Mouse (Mus musculus): ENCODE data around the gene Fos. TPM values are rescaled to one million over a fixed set of nuclear protein-coding genes. Genes with fewer than 3 reads are reported as not detected.

The Fos gene
- polyA plus RNA-seq, 2 experiments = 0.61 to 0.79 TPM

DNA sequence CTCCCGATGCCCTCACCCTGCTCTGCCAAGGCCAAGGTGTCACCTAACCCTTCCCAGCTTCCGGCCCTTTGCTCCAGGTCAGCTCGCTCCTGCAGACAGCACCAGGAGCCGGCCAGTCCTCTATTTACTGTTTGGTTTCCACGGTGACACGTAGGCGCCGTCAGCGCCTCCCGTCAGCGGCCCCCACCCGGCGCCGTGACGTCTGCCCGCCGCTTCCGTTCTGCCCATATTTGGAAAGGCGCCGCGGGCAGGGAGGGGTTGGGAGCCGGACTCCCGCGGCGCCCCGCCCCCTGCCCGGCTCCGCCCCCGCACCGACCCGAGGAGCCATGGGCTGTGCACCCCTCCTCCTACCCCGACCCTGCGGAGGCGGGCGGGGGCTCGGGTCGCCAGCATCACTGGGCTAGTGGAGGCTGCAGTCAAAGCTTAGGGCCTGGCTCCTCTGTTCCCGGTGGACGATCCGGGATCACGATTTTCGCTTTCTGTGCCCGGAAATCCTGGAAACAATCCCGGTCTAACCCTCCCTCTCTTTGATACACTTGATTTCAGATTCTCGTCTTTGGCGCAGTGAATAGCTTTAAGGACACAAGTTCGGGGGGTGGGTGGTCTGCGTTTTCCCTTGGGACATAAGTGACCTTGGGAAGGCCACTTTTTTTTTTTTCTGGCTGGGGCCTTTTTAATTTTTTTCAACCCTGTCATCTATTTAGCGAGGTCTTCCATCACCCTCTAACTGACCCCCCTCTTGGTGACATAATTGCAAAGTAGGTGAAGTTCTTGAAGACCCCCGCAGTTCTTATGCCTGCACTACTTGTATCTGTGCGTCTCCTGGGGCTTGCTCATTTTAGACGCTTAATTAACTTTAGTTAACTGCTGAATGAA is 12.4 kb downstream of the Fos start:
- peak overlapping the region; percentile 56 for H3K9ac ChIP-seq (replicated peaks)
- ATAC-seq (ENCODE audit: insufficient read depth) (peak; percentile 98), DNase-seq (ENCODE audit: low read depth in 3 of 3, low spot score in 3 of 3) (peak; percentile 88 to 92 (median 90))
- no peaks in the 10 kb centered on the region for H3K9me3 ChIP-seq (ENCODE audit: control insufficient read depth, low read length)
- H3K36me3 ChIP-seq (replicated peaks; ENCODE audit: control insufficient read depth, insufficient read depth, low read depth) = no peaks in the 10 kb centered on the region
- peak overlapping the region; percentile 76 to 84 for H3K4me3 ChIP-seq (ENCODE audit: insufficient read depth in 1 of 2, low read depth in 2 of 2, low read length in 2 of 2)
- no peak for TF ChIP-seq EP300 (IDR thresholded peaks at IDR 0.05; ENCODE audit: low read depth)
- no peak for TF ChIP-seq CTCF (IDR thresholded peaks at IDR 0.05; ENCODE audit: low read depth)
- H3K27me3 ChIP-seq (ENCODE audit: control insufficient read depth, insufficient read depth, low read length) = peaks cover 14% of the 10 kb centered on the region
- peak overlapping the region; percentile 70 for H3K4me2 ChIP-seq (ENCODE audit: low read depth)
- no peak overlapping the region for H3K27ac ChIP-seq
- WGBS (ENCODE audit: insufficient replicate concordance) = under 1% methylated on average over 52 of the region's 52 CpGs
- H3K4me1 ChIP-seq (replicated peaks; ENCODE audit: control insufficient read depth in 2 of 2, insufficient read depth in 2 of 2, low read length in 1 of 2) = peaks cover 0 to 11% of the 10 kb centered on the region in 2 experiments; a peak in 2 of 4 replicates

DNA sequence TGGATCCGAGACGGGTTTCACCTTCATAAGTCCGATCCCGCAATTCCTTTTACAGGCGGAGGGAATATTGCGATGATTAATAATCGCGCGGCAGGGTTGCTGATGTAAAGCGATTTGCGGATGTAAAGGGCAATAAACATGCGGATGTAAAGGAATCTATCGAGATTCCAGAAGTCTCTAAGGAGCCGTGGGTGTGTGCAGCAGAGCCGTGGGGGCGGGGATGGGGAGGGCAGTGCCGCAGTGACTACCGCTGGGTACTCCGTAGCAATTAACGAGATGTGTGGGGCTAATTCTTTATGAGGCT is 13.0 kb downstream of the Fos start:
- DNase-seq (ENCODE audit: low read depth in 3 of 3, low spot score in 3 of 3) = no peak
- peak overlapping the region; percentile 70 for H3K4me2 ChIP-seq (ENCODE audit: low read depth)
- no peaks in the 10 kb centered on the region for H3K9me3 ChIP-seq (ENCODE audit: control insufficient read depth, low read length)
- TF ChIP-seq EP300 (IDR thresholded peaks at IDR 0.05; ENCODE audit: low read depth) = no peak
- no peak for TF ChIP-seq CTCF (IDR thresholded peaks at IDR 0.05; ENCODE audit: low read depth)
- no peak overlapping the region; the same call in none of the 2 replicates for H3K9ac ChIP-seq (replicated peaks)
- no peaks in the 10 kb centered on the region for H3K36me3 ChIP-seq (replicated peaks; ENCODE audit: control insufficient read depth, insufficient read depth, low read depth)
- ATAC-seq (ENCODE audit: insufficient read depth) = no peak
- H3K4me3 ChIP-seq (ENCODE audit: insufficient read depth in 1 of 2, low read depth in 2 of 2, low read length in 2 of 2) = peak overlapping the region; percentile 76 to 84
- 1% methylated on average over 20 of the region's 20 CpGs for WGBS (ENCODE audit: insufficient replicate concordance)
- H3K27me3 ChIP-seq (ENCODE audit: control insufficient read depth, insufficient read depth, low read length) = peaks cover 14% of the 10 kb centered on the region
- no peak overlapping the region for H3K27ac ChIP-seq
- peaks cover 0 to 11% of the 10 kb centered on the region in 2 experiments; a peak in 2 of 4 replicates for H3K4me1 ChIP-seq (replicated peaks; ENCODE audit: control insufficient read depth in 2 of 2, insufficient read depth in 2 of 2, low read length in 1 of 2)

- ATAC-seq (ENCODE audit: insufficient read depth) (no peak), DNase-seq (ENCODE audit: low read depth in 3 of 3, low spot score in 3 of 3) (no peak)
- Histone ChIP-seq H3K9ac (replicated peaks) (no peak overlapping the region), H3K27ac (no peak overlapping the region), H3K27me3 (ENCODE audit: control insufficient read depth, insufficient read depth, low read length) (peaks cover 14% of the 10 kb centered on the region), H3K4me2 (ENCODE audit: low read depth) (peak overlapping the region; percentile 70), H3K4me1 (replicated peaks; ENCODE audit: control insufficient read depth in 2 of 2, insufficient read depth in 2 of 2, low read length in 1 of 2) (peaks cover 0 to 11% of the 10 kb centered on the region in 2 experiments; a peak in 2 of 4 replicates), H3K9me3 (ENCODE audit: control insufficient read depth, low read length) (no peaks in the 10 kb centered on the region), H3K4me3 (ENCODE audit: insufficient read depth in 1 of 2, low read depth in 2 of 2, low read length in 2 of 2) (no peak overlapping the region), H3K36me3 (replicated peaks; ENCODE audit: control insufficient read depth, insufficient read depth, low read depth) (no peaks in the 10 kb centered on the region)
- WGBS (ENCODE audit: insufficient replicate concordance) = under 1% methylated on average over 12 of the region's 12 CpGs
- TF ChIP-seq CTCF (IDR thresholded peaks at IDR 0.05; ENCODE audit: low read depth) = peak; percentile 85
- no peak for TF ChIP-seq EP300 (IDR thresholded peaks at IDR 0.05; ENCODE audit: low read depth)
These were observed 14.0 kb downstream of the Fos start for GRCm38 (mm10) chr12:85487545-85488141.

- no peak for ATAC-seq (ENCODE audit: insufficient read depth)
- WGBS (ENCODE audit: insufficient replicate concordance) = 60% methylated on average over 7 of the region's 7 CpGs
- Histone ChIP-seq H3K4me2 (ENCODE audit: low read depth) (no peak overlapping the region), H3K36me3 (replicated peaks; ENCODE audit: control insufficient read depth, insufficient read depth, low read depth) (no peaks in the 10 kb centered on the region), H3K9ac (replicated peaks) (no peak overlapping the region), H3K27me3 (ENCODE audit: control insufficient read depth, insufficient read depth, low read length) (peaks cover 14% of the 10 kb centered on the region), H3K4me1 (replicated peaks; ENCODE audit: control insufficient read depth in 2 of 2, insufficient read depth in 2 of 2, low read length in 1 of 2) (peaks cover 0 to 11% of the 10 kb centered on the region in 2 experiments; a peak in 2 of 4 replicates), H3K27ac (no peak overlapping the region), H3K9me3 (ENCODE audit: control insufficient read depth, low read length) (no peaks in the 10 kb centered on the region), H3K4me3 (ENCODE audit: insufficient read depth in 1 of 2, low read depth in 2 of 2, low read length in 2 of 2) (no peak overlapping the region)
- no peak for DNase-seq (ENCODE audit: low read depth in 3 of 3, low spot score in 3 of 3)
- no peak for TF ChIP-seq EP300 (IDR thresholded peaks at IDR 0.05; ENCODE audit: low read depth)
- TF ChIP-seq CTCF (IDR thresholded peaks at IDR 0.05; ENCODE audit: low read depth) = no peak
These were observed 15.7 kb downstream of the Fos start for GRCm38 (mm10) chr12:85489232-85489886.

All from liver, embryonic 14.5 days (tissue).